18 mouse cellular contexts compared by ENCODE assay signal in genomic region chr15:74420550-74420949, GRCm38 (mm10).
DNase-seq lines count a peak whose midpoint lies in the region; TF ChIP-seq lines count a peak whose summit lies in the region.
"Had no signal": no experiment of that assay in that cellular context is flagged by ENCODE, and none has a peak within 500 bp of the region (broad histone marks: within the 10 kb centered on the region; RNA-seq: fewer than 3 reads in every experiment).

No protein-coding gene starts in this region.

- peak; percentile 92 for DNase-seq in heart, adult 11 months
- DNase-seq in heart, postnatal 4 days: no peak
- peak; percentile 6 to 7 for DNase-seq in heart, adult 9 months (ENCODE audit: low spot score in 2 of 2)
- DNase-seq in heart, postnatal 25 days (ENCODE audit: low spot score): no peak
- no peak for DNase-seq in lung, postnatal 4 days
- DNase-seq: adrenal gland, adult 2 months; adrenal gland, postnatal 10 days; adrenal gland, postnatal 25 days; cerebellum, adult 11-12 months; cerebellum, adult 2 months; cerebellum, adult 9-10 months; cerebellum, postnatal 10 days; cerebellum, postnatal 25 days had no signal

- TF ChIP-seq POLR2A in olfactory bulb, adult 2 months (IDR thresholded peaks at IDR 0.05; ENCODE audit: insufficient read depth, low read depth, low read length): no peak

- peaks cover 38% of the 10 kb centered on the region for H3K4me1 ChIP-seq in olfactory bulb, adult 2 months (ENCODE audit: control insufficient read depth, insufficient read depth, low read length)
- H3K4me1 ChIP-seq: embryonic facial prominence, embryonic 10.5 days; embryonic facial prominence, embryonic 12.5 days; forebrain, embryonic 13.5 days; forebrain, embryonic 15.5 days had no signal

- no peak overlapping the region for H3K4me3 ChIP-seq in olfactory bulb, adult 2 months (ENCODE audit: insufficient read depth, low read depth, low read length)
- H3K4me3 ChIP-seq: embryonic facial prominence, embryonic 10.5 days; embryonic facial prominence, embryonic 12.5 days; forebrain, embryonic 13.5 days; forebrain, embryonic 15.5 days had no signal

- peak overlapping the region; percentile 63 for H3K27ac ChIP-seq in olfactory bulb, adult 2 months (ENCODE audit: insufficient read depth, low read depth, low read length)
- H3K27ac ChIP-seq: embryonic facial prominence, embryonic 10.5 days; embryonic facial prominence, embryonic 12.5 days; forebrain, embryonic 13.5 days; forebrain, embryonic 15.5 days had no signal

- no peak for TF ChIP-seq CTCF in olfactory bulb, adult 2 months (IDR thresholded peaks at IDR 0.05; ENCODE audit: insufficient read depth, low read depth, low read length)

- intact Hi-C loops in heart, postnatal 25 days (cut with DNase I): no loop called here

- 52% methylated on average over 8 of the region's 8 CpGs for WGBS in olfactory bulb, adult 2 months

Comparison
In these comparisons a context has a peak if more than half of its experiments do, and no peak if none do; other contexts are left out.
1. DNase-seq: peak in heart, adult 11 months (single experiment) and heart, adult 9 months (2 of 2); none in heart, postnatal 4 days (single experiment), heart, postnatal 25 days (single experiment) and lung, postnatal 4 days (0 of 2).